Mouse (Mus musculus): ENCODE data around the gene Ptpru.

The Ptpru gene

GRCm38 (mm10) chr4:131786800-131787199 is 51.3 kb downstream of the Ptpru start:
- DNase-seq (ENCODE audit: low read depth, low spot score) = no peak

GRCm38 (mm10) chr4:131784034-131784433 is 54.1 kb downstream of the Ptpru start:
- peak; percentile 37 for DNase-seq (ENCODE audit: low read depth, low spot score)

GRCm38 (mm10) chr4:131781023-131781422 is 57.1 kb downstream of the Ptpru start:
- no peak for DNase-seq (ENCODE audit: low read depth, low spot score)

GRCm38 (mm10) chr4:131778616-131779275 is 59.3 kb downstream of the Ptpru start:
- DNase-seq (ENCODE audit: low read depth, low spot score) = no peak

- no peak for DNase-seq (ENCODE audit: low read depth, low spot score)
Observed at GRCm38 (mm10) chr4:131771384-131771783, 66.7 kb downstream of the Ptpru start.

GRCm38 (mm10) chr4:131763911-131764310 is 74.2 kb downstream of the Ptpru start:
- no peak for DNase-seq (ENCODE audit: low read depth, low spot score)

GRCm38 (mm10) chr4:131763479-131763878 is 74.6 kb downstream of the Ptpru start:
- DNase-seq (ENCODE audit: low read depth, low spot score) = no peak

GRCm38 (mm10) chr4:131762211-131762784 is 75.8 kb downstream of the Ptpru start:
- no peak for DNase-seq (ENCODE audit: low read depth, low spot score)

- DNase-seq (ENCODE audit: low read depth, low spot score) = peak; percentile 3
Observed at GRCm38 (mm10) chr4:131752204-131752837, 85.8 kb downstream of the Ptpru start.

- no peak for DNase-seq (ENCODE audit: low read depth, low spot score)
Observed at GRCm38 (mm10) chr4:131751561-131751960, 86.5 kb downstream of the Ptpru start.

- no peak for DNase-seq (ENCODE audit: low read depth, low spot score)
Observed at GRCm38 (mm10) chr4:131749802-131750201, 88.3 kb downstream of the Ptpru start.

- no peak for DNase-seq (ENCODE audit: low read depth, low spot score)
Observed at GRCm38 (mm10) chr4:131744685-131745043, 93.4 kb downstream of the Ptpru start.

GRCm38 (mm10) chr4:131743831-131744684 is 94.0 kb downstream of the Ptpru start:
- no peak for DNase-seq (ENCODE audit: low read depth, low spot score)

GRCm38 (mm10) chr4:131743031-131743430 is 95.1 kb downstream of the Ptpru start:
- no peak for DNase-seq (ENCODE audit: low read depth, low spot score)

GRCm38 (mm10) chr4:131740621-131741020 is 97.5 kb downstream of the Ptpru start:
- no peak for DNase-seq (ENCODE audit: low read depth, low spot score)

- DNase-seq (ENCODE audit: low read depth, low spot score) = no peak
Observed at GRCm38 (mm10) chr4:131728628-131729027, 109.5 kb downstream of the Ptpru start.

- peak; percentile 38 for DNase-seq (ENCODE audit: low read depth, low spot score)
Observed at GRCm38 (mm10) chr4:131723415-131724080, 114.5 kb downstream of the Ptpru start.

- DNase-seq (ENCODE audit: low read depth, low spot score) = no peak
Observed at GRCm38 (mm10) chr4:131722121-131722841, 115.8 kb downstream of the Ptpru start.

GRCm38 (mm10) chr4:131719151-131719550 is 118.9 kb downstream of the Ptpru start:
- DNase-seq (ENCODE audit: low read depth, low spot score) = no peak

Data from retina, adult 2 months (tissue).